Mouse (Mus musculus): ENCODE results near the gene Sval1. TPM values are rescaled to one million over a fixed set of nuclear protein-coding genes. Genes with fewer than 3 reads are reported as not detected.

The Sval1 gene
- not detected for total RNA-seq (2021)
- long read RNA-seq, experiment 1: 0 reads
- long read RNA-seq, experiment 2: 0 reads

GRCm38 (mm10) chr6:41951330-41951729 is at the start of gene Sval1:
Gene Sval1, plus strand, starts transcription at chr6:41951630.
- intact Hi-C loops (cut with DNase I): no loop called here
- DNase-seq: no peak
- no peak for TF ChIP-seq CTCF (IDR thresholded peaks at IDR 0.05)
- H3K27ac ChIP-seq: no peak within 1 kb of the TSS
- H3K4me3 ChIP-seq: no peak within 1 kb of the TSS

- TF ChIP-seq CTCF (IDR thresholded peaks at IDR 0.05): no peak
- DNase-seq: no peak
- H3K27ac ChIP-seq: no peak overlapping the region
- intact Hi-C loops (cut with DNase I): no loop called here
- H3K4me3 ChIP-seq: no peak overlapping the region
Observed at GRCm38 (mm10) chr6:41911625-41912024, 39.8 kb upstream of the Sval1 start.

DNA sequence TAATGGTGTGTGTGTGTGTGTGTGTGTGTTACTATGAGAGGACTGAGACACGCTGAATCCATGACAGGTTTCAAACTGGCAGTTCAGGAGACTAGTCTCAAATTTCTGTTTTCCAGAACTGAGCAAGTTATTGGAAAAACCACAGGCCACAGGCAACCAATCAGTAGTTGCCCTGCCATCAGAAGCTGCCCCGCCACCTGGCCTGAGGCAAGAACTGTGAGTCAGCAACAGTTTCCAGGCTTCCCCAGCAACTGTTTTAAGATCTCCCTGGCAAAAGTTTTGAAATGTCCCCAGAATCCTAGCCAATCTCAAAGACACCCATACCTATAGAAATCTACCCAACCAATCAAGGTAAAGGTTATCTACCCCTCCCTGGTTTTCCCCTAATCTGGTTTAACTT is 36.5 kb upstream of the Sval1 start:
- Histone ChIP-seq H3K4me3 (no peak overlapping the region), H3K27ac (no peak overlapping the region)
- no peak for TF ChIP-seq CTCF (IDR thresholded peaks at IDR 0.05)
- DNase-seq: no peak
- intact Hi-C loops (cut with DNase I): no loop called here

DNA sequence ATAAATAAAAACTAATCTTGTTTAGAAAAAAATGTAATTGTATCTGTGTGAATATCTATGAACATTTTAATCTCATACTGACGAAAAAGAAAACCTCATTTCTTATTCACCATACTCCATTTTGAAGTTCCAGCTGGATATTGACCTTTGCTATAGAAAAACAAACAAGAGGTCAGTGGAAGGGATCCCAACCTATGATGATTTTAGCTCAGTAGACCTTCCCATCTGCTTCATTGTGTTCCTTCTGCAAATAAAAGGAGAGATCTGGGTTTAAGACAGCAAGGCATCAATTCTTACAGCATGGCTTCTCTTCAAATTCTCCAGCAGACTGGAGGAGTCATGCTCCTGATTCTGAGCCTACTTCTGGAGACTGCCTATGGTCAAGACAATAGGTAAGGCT is 16.4 kb downstream of the Sval1 start, which contains the start of gene Sval3:
Sval3 (plus strand) TSS at position 301 of the 400 bp plus-strand sequence.
- Histone ChIP-seq H3K4me3 (no peak within 1 kb of the TSS), H3K27ac (no peak within 1 kb of the TSS)
- DNase-seq: no peak
- no peak for TF ChIP-seq CTCF (IDR thresholded peaks at IDR 0.05)
- intact Hi-C loops (cut with DNase I): no loop called here

Other genes starting within 250 kb of the Sval1 start
- gene Kel, start 247.3 kb upstream of the Sval1 start, total RNA-seq (2021): not detected
- gene Olfr459, start 176.5 kb upstream of the Sval1 start, total RNA-seq (2021): not detected
- not detected for gene Pip, start 104.1 kb upstream of the Sval1 start, total RNA-seq (2021)
- not detected for gene Sval2, start 98.6 kb upstream of the Sval1 start, total RNA-seq (2021)
- gene Sval3, start 16.5 kb downstream of the Sval1 start, total RNA-seq (2021): not detected
- not detected for gene Sva, start 86.8 kb downstream of the Sval1 start, total RNA-seq (2021)
- gene Tas2r139, start 189.3 kb downstream of the Sval1 start, total RNA-seq (2021): not detected

Data from gastrocnemius, adult 2 months (tissue).